Mouse (Mus musculus) hindbrain, embryonic 15.5 days (tissue): ENCODE measurements around the gene Uck1. TPM values are rescaled to one million over a fixed set of nuclear protein-coding genes. Genes with fewer than 3 reads are reported as not detected.

Source experiments
- ATAC-seq: fragments of 200-750 bp; cut with Nextera tagmentation; 2 replicates; pipeline ENCODE4 v1.8.0; 2017; ENCODE audit warnings: low read depth, moderate number of reproducible peaks, moderate TSS enrichment; ENCODE audit not compliant: low FRiP score
- H3K27ac ChIP-seq: fragments of 300-500 bp; sonication (generic); replicated peaks from 2 replicates; pipeline ENCODE4 v1.5.1; 2015; ENCODE audit warnings: mild to moderate bottlenecking, inconsistent platforms
- H3K27me3 ChIP-seq: fragments of 300-500 bp; sonication (generic); 2 replicates; pipeline ENCODE4 v1.6.1; 2015; ENCODE audit warnings: control low read depth, inconsistent platforms
- H3K36me3 ChIP-seq: fragments of 300-500 bp; sonication (generic); 2 replicates; pipeline ENCODE4 v1.6.1; 2015; ENCODE audit warnings: control low read depth, inconsistent platforms
- H3K4me1 ChIP-seq: fragments of 300-500 bp; sonication (generic); replicated peaks from 2 replicates; pipeline ENCODE4 v1.6.1; 2015; ENCODE audit warnings: control low read depth, inconsistent platforms
- H3K4me2 ChIP-seq: fragments of 300-500 bp; sonication (generic); 2 replicates; pipeline ENCODE4 v1.6.1; 2015; ENCODE audit warnings: moderate library complexity, mild to moderate bottlenecking, inconsistent platforms
- H3K4me3 ChIP-seq: fragments of 300-500 bp; sonication (generic); 2 replicates; pipeline ENCODE4 v1.5.1; 2015; ENCODE audit warnings: mild to moderate bottlenecking, inconsistent platforms
- H3K9ac ChIP-seq: fragments of 300-500 bp; sonication (generic); 2 replicates; pipeline ENCODE4 v1.6.1; 2015; ENCODE audit warnings: inconsistent platforms
- H3K9me3 ChIP-seq: fragments of 300-500 bp; sonication (generic); 2 replicates; pipeline ENCODE4 v1.6.1; 2016; ENCODE audit warnings: control low read depth, inconsistent platforms
- WGBS: fragments of 180-500 bp; shearing (Covaris S2); methylation state at CpG from one replicate; pipeline ENCODE4 v1.1.7; 2015; 5-methylcytosine and 5-hydroxymethylcytosine counted together
- polyA plus RNA-seq: library from polyadenylated mRNA; unstranded; fragments of >200 nt; fragmentation: Nextera tagmentation; extraction: Ambion mirVana; gene quantifications from 2 replicates; pipeline ENCODE4 v1.2.1, GENCODE M21; 2015

Gene Uck1
- polyA plus RNA-seq, 1 experiment from 2014 or later: 99.6 TPM

- H3K27ac ChIP-seq: no peak overlapping the region
- WGBS: 52% methylated on average over 10 of the region's 10 CpGs
- H3K4me2 ChIP-seq: no peak overlapping the region
- H3K9ac ChIP-seq: no peak overlapping the region
- H3K27me3 ChIP-seq: no peaks in the 10 kb centered on the region
- no peaks in the 10 kb centered on the region for H3K4me1 ChIP-seq
- no peak overlapping the region for H3K4me3 ChIP-seq
- H3K36me3 ChIP-seq: peaks cover 96% of the 10 kb centered on the region
- ATAC-seq: no peak
- no peaks in the 10 kb centered on the region for H3K9me3 ChIP-seq
Observed at GRCm38 (mm10) chr2:32213000-32213399, 47.0 kb downstream of the Uck1 start.

GRCm38 (mm10) chr2:32211689-32212088 is 48.3 kb downstream of the Uck1 start:
- peaks cover 96% of the 10 kb centered on the region for H3K36me3 ChIP-seq
- ATAC-seq: no peak
- H3K9me3 ChIP-seq: no peaks in the 10 kb centered on the region
- no peak overlapping the region for H3K4me3 ChIP-seq
- no peaks in the 10 kb centered on the region for H3K27me3 ChIP-seq
- H3K9ac ChIP-seq: no peak overlapping the region
- H3K27ac ChIP-seq: no peak overlapping the region
- 88% methylated on average over 8 of the region's 8 CpGs for WGBS
- H3K4me1 ChIP-seq: no peaks in the 10 kb centered on the region
- no peak overlapping the region for H3K4me2 ChIP-seq

- ATAC-seq: no peak
- no peaks in the 10 kb centered on the region for H3K27me3 ChIP-seq
- WGBS: 100% methylated on average over 1 of the region's 1 CpGs
- no peak overlapping the region for H3K27ac ChIP-seq
- no peak overlapping the region for H3K4me3 ChIP-seq
- peaks cover 95% of the 10 kb centered on the region for H3K36me3 ChIP-seq
- H3K9ac ChIP-seq: no peak overlapping the region
- no peaks in the 10 kb centered on the region for H3K9me3 ChIP-seq
- H3K4me1 ChIP-seq: no peaks in the 10 kb centered on the region
- H3K4me2 ChIP-seq: no peak overlapping the region
Observed at GRCm38 (mm10) chr2:32207682-32208081, 52.3 kb downstream of the Uck1 start.

Other genes starting within 250 kb of the Uck1 start
- gene Fam78a, start 175.3 kb downstream of the Uck1 start, polyA plus RNA-seq: 0.62 and 0.67 TPM in 2 replicates
- gene Plpp7, start 164.6 kb downstream of the Uck1 start, polyA plus RNA-seq: 27.5 and 29.5 TPM in 2 replicates
- gene Prrc2b, start 109.1 kb downstream of the Uck1 start, polyA plus RNA-seq: 79.7 and 81.1 TPM in 2 replicates
- 33.1 and 33.6 TPM in 2 replicates for gene Pomt1, start 23.6 kb downstream of the Uck1 start, polyA plus RNA-seq
- gene Golga2, start 27.2 kb upstream of the Uck1 start, polyA plus RNA-seq: 31.5 and 32.0 TPM in 2 replicates
- gene Swi5, start 27.9 kb upstream of the Uck1 start, polyA plus RNA-seq: 402 and 448 TPM in 2 replicates
- gene Ciz1, start 92.2 kb upstream of the Uck1 start, polyA plus RNA-seq: 48.2 and 60.7 TPM in 2 replicates
- gene Dnm1, start 93.2 kb upstream of the Uck1 start, polyA plus RNA-seq: 77.2 and 86.0 TPM in 2 replicates
- gene 1110008P14Rik, start 121.8 kb upstream of the Uck1 start, polyA plus RNA-seq: 156 and 160 TPM in 2 replicates
- gene Lcn2, start 128.1 kb upstream of the Uck1 start, polyA plus RNA-seq: 0.73 and 1.2 TPM in 2 replicates
- 51.0 and 57.4 TPM in 2 replicates for gene Ptges2, start 135.7 kb upstream of the Uck1 start, polyA plus RNA-seq
- gene Naif1, start 190.3 kb upstream of the Uck1 start, polyA plus RNA-seq: 4.8 and 5.8 TPM in 2 replicates
- 51.4 and 54.4 TPM in 2 replicates for gene Slc25a25, start 191.3 kb upstream of the Uck1 start, polyA plus RNA-seq